Mouse (Mus musculus): Measurements from ENCODE around the gene Rab3gap2.
"Not testable (repeated sequence)": the region's sequence is repeated elsewhere in the genome, so short reads cannot be mapped to it uniquely, and the experiment has no call there.

Gene Rab3gap2

GRCm38 (mm10) chr1:185284740-185285139, 80.8 kb downstream of the Rab3gap2 start:
- DNase-seq: peak; percentile 67 to 85

DNA sequence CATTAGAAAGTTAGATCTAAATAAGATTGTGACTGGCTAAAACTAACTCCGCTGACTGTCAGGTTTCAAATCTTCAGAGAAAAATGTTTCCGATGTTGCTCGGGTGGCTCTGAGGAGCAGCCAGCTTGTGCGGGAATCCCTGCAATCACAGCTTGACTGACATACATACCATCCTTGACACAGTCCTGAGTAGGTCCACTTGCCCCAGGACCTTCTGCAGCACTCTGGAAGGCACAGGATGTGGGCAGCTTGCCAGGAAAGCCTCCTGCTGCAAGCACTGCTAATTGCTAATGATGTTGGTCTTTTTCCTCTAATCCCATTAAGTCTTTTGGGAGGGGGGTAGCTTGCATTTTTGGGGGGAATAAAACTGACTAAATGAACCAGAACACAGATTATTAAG, 81.3 kb downstream of the Rab3gap2 start:
- DNase-seq: peak; percentile 70 to 73

- no peak for DNase-seq
Observed at GRCm38 (mm10) chr1:185287066-185287465, 83.1 kb downstream of the Rab3gap2 start.

DNA sequence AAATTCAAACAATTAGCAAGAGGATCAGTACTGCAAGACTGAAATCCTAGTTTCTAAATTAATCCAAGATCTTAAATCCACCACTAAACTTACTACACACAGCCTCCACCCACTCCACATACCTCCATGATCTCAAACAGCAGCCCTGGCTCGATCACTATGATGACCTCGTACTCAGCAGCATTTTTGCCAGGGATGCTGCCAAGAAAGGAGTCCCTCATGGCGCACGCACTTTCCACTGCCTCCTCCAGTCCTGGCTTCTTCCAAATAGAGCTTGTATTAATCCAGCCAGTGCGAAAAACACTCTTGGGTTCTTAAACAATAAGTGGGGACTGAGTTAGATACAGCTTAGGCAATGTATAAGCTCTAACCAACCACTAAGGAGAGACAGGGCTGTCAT, 85.3 kb downstream of the Rab3gap2 start:
- DNase-seq: no peak

DNA sequence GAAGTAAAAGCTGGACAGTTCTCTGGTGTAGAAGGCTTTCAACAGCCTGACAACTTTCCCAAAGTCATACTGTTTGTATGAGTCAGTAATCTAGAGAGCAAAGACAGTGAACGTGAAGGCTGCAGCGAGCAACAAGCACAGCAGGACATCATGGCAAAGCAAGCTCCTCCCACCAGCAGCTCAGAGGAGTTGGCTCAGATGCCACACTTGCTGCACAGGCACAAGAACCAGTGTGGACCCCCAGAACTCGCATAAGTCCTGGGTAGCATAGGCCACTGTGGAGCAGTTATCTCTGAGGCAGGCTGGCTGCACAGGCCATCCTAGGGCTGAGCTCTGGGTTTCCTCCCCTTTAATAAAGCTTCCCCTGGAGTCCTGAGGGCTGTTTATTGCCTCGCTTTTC, 87.4 kb downstream of the Rab3gap2 start:
- no peak for DNase-seq

GRCm38 (mm10) chr1:185292646-185293360, 88.9 kb downstream of the Rab3gap2 start:
- DNase-seq: peak; percentile 24 to 31

DNA sequence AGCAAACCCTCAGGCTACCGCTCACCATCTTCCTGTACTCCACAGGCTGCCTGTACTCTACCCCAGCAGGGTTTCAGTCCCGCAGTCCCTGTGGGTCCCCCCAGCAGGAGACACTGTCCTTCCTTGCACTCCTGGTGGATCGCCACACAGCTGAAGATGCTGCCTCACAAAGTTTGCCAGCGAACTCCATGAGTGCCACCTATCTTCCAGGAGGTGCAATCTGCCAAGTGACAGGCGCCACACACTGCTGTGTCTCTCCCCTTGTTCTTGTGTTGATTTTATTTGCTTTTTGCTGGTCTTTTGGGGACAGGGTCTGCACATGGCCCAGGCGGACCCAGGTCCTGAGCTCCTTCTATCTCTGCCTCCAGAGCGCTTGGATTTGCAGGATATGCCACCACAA, 92.9 kb downstream of the Rab3gap2 start:
- DNase-seq: no peak

DNA sequence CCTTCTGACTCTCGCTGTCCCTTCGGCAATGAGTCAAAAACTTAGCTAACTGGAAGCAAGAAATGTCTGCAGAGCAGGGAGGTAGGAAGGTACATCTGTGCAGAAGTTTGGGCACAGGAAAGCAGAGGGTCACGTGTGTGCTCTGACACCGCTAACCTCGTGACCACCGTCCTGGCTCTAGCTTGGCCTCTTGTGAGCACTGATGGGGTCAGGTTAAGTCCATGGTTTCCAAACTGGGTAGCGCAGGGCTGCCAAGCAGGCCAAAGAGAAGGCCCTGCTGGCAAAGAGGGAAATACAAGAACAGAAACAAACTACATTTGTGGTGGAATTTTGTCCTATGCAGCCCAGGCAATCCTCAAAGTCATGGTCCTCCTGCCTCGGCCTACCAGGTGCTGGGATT, 94.6 kb downstream of the Rab3gap2 start:
- no peak for DNase-seq

GRCm38 (mm10) chr1:185302816-185303215, 98.9 kb downstream of the Rab3gap2 start:
- no peak for DNase-seq

GRCm38 (mm10) chr1:185306836-185307235, 102.9 kb downstream of the Rab3gap2 start:
- DNase-seq: no peak

DNA sequence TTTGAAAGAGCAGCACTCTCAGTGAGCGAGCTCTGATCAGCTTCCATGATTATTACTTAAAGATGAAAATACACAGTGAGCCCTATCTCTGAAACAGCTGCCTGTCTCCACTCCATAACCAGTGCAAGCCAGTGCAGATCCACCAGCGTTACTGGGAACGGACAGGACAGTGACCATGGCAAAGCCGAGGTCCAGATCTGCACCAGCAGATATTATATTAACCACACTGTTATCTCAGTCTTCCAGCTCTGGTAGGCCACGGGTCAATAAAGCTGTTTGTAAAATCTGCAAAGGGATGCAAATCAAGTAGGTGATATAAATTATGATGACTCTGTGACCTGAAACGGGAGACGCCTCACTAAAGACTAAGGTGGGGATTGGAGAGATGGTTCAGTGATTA, 103.7 kb downstream of the Rab3gap2 start:
- no peak for DNase-seq

DNA sequence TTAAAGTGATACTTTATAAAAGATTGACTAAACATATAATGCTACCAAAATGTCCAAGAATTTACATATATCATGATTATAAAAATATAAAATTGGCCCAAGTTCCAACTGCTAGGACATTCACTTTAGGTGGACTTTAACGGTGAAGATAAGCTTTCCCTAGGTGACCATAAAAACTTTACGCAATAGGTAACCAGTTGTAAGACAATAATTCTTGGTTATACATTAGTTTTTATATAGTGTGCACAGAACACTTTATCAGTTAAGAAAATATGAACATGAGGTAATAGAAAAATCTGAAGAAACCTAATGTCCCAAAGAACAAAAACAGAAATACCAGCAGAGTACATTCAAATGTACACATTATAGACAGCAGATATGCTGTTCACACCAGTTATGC, 104.4 kb downstream of the Rab3gap2 start:
- DNase-seq: no peak

- DNase-seq: no peak
Observed at GRCm38 (mm10) chr1:185308908-185309307, 105.0 kb downstream of the Rab3gap2 start.

GRCm38 (mm10) chr1:185311949-185312348, 108.0 kb downstream of the Rab3gap2 start:
- no peak for DNase-seq

DNA sequence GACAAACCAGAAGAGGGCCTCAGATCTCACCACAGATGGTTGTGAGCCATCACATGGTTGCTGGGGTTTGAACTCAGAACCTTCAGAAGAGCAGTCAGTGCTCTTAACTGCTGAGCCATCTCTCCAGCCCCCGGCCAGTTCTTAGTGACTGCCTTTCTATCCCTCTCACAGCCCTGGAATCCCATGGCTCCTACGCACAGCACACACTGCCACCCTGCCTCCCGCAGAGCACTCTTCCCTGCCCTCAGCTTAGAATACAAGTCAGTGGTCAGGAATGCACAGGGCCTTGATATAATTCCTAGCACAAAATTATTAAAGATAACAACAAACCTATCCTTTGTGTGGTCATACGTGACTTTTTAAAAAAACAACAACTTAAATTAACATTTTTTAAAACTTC, 110.6 kb downstream of the Rab3gap2 start:
- no peak for DNase-seq

- no peak for DNase-seq
Observed at GRCm38 (mm10) chr1:185315846-185316568, 112.1 kb downstream of the Rab3gap2 start.

DNA sequence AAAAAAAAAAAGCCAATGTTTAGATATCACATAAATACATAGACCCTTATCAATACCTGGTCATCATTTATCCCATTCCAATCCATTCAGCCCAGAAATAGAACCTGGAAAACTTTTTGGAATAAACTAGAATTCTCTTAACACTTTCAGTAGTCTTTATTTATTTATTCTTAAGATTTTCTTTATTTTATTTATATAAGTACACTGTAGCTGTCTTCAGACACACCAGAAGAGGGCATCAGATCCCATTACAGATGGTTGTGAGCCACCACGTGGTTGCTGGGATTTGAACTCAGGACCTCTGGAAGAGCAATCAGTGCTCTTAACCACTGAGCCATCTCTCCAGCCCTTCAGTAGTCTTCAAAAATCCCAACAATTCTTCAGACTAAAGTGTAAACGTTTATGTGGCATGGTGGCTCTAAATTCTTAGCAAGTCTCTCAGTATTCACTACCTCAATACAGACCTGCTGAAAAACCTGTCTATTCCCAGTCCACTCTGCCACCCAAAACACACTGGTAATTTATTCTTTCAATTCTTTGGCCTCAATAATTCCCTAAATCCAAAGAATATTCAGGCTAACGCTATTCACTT, 123.9 kb downstream of the Rab3gap2 start:
- DNase-seq: not testable (repeated sequence)

DNA sequence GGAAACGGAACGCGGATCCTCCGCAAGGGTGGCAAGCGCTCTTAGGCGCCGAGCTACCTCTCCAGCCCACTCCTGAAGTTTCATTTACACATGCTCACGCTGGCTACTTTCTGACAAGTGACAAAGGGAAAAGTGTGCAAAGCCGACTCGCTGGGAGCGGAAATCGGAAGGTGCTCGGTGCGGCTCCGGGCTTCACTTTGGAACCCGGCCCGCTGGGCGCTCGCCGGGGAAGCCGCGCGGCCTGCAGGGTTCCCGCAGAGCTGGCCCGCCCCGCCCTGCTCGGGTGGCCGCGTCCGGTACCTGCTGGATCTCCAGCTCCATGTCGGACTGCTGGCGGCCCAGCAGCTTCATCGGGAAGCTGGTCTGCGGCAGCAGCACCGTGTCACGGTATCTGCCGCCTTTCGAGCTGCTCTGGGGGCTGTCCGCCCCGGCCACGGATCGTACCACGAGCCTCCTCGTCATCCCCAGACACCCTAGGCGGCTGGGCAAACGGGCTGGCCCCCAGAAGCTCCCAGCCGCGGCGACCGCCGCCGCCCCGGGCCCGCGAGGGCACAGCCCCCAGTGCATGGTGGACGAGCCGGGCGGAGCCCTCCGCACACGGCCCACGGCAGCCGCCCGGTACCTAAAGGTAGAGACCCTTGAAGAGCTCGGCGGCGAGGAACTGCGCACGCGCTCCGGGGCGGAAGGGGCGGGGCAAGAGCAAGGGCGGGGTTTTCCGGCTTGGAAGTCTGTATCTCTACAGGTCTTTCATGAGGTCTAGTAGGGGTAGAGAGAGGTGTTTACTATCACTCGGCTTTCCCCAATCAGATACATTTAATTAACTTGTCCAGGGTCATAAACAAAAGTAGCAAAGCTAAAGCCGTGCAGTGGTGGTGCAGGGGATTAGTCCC, 125.0 kb downstream of the Rab3gap2 start, which contains the start of gene Iars2:
TSS of gene Iars2 (minus strand) at position 676 of the 890 bp plus-strand sequence.
- DNase-seq: peak; percentile 90 to 91

- DNase-seq: no peak
Observed at GRCm38 (mm10) chr1:185329851-185330250, 125.9 kb downstream of the Rab3gap2 start.

DNA sequence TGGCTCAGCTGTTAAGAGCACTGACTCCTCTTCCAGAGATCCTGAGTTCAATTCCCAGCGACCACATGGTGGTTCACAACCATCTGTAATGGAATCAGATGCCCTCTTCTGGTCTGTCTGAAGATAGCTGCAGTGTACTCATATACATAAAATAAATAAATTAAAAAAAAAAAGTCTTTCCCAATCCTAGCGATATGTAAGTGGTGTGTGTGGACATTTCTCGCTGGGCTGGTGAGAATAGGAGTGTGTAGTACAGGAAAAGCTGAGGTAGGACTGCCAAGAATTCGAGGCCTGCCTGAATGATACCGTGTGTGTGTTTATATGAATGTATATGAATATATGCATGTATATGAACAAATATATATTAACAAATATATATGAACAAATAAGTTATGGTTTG, 127.4 kb downstream of the Rab3gap2 start:
- DNase-seq: no peak

DNA sequence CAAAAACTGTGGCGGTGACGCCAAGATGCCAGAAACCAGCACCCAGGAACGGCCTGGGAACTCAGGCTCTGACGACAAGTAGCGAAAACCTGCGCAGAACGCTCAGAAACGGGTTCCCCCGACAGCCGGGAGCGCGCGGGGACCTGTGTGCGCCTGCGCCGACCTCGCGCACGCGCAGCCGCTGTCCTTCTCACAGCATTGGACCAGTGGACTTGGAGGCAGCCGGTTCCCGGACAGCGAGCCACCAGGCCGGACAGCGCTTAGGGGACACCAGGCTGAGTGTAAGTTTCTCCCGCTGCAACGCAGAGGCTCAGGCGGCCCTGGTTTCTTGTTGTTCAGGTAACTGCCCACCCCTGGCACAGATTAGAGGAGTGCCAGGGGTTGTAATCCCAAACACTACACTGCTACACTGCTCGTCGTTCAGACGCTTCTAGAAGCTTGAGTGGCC, 128.1 kb downstream of the Rab3gap2 start, which contains the start of gene Bpnt1:
TSS of gene Bpnt1 (plus strand) at position 167 of the 448 bp plus-strand sequence.
- peak; percentile 87 to 91 for DNase-seq

DNA sequence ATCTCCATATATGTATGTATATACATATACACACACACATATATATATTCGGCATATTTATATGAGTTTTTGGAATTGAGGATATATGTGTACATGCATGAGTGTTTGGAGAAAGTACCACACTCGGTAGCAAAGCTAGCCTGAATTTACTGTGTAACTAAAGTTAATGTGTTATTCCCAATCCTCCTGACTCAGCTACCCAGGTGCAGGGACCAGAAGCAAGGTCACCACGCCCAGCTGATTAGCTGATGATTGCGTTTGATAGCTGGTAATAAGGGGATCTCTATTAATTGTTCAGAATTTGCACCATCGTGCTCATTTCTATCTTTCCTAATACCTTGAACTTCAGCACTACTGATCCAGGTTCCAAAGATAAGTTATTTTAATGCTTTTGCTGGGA, 129.7 kb downstream of the Rab3gap2 start:
- DNase-seq: no peak

DNA sequence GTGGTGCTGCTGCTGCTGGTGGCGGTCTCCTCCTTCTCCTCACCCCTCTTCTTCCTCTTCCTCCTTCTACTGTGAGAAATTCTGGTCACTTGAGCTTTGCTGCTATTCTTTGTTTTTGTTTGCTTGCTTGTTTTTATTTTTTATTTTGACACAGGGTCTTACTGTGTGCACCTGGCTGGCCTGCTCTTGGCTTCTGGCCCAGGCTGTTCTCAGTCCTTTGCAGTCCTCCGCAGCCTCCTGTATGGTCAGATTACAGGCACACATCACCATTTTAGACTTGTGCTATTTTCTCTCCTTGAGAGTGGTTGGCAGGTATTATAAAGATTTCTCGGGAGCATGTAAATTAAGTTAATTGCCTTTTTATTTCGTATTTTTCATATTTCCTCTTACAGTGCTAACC, 130.2 kb downstream of the Rab3gap2 start:
- peak; percentile 22 to 27 for DNase-seq

Data from cerebellum, postnatal 36 days (tissue).